Mouse (Mus musculus) midbrain, postnatal 0 days (tissue): Measurements from ENCODE around the gene Zranb3. TPM values are rescaled to one million over a fixed set of nuclear protein-coding genes. Genes with fewer than 3 reads are reported as not detected.

Experiments used
- ATAC-seq: fragments of 200-750 bp; cut with Nextera tagmentation; 2 replicates; pipeline ENCODE4 v1.8.0; 2017; ENCODE audit warnings: moderate number of reproducible peaks, mild to moderate bottlenecking, moderate TSS enrichment, moderate library complexity; ENCODE audit not compliant: low FRiP score
- DNase-seq: peaks from one replicate; pipeline ENCODE4 v3.0.0-alpha.2; 2015; ENCODE audit warnings: low spot score
- H3K27ac ChIP-seq: fragments of 300-500 bp; sonication (generic); 2 replicates; pipeline ENCODE4 v1.5.1; 2014; ENCODE audit warnings: low read depth, mild to moderate bottlenecking, low read length, mixed read lengths
- H3K27me3 ChIP-seq: fragments of 300-500 bp; sonication (generic); 2 replicates; pipeline ENCODE4 v1.6.1; 2014; ENCODE audit warnings: low read length, control low read depth, mixed read lengths; ENCODE audit not compliant: insufficient read depth
- H3K36me3 ChIP-seq: fragments of 300-500 bp; sonication (generic); 2 replicates; pipeline ENCODE4 v1.6.1; 2014; ENCODE audit warnings: low read length, control low read depth, mixed read lengths; ENCODE audit not compliant: insufficient read depth
- H3K4me1 ChIP-seq: fragments of 300-500 bp; sonication (generic); 2 replicates; pipeline ENCODE4 v1.6.1; 2014; ENCODE audit warnings: mild to moderate bottlenecking, control low read depth, antibody characterized with exemption, low read length, mixed read lengths; ENCODE audit not compliant: insufficient read depth
- H3K4me2 ChIP-seq: fragments of 300-500 bp; sonication (generic); 2 replicates; pipeline ENCODE4 v1.6.1; 2014; ENCODE audit warnings: low read depth, mild to moderate bottlenecking, low read length, mixed read lengths; ENCODE audit not compliant: poor library complexity, severe bottlenecking
- H3K4me3 ChIP-seq: fragments of 300-500 bp; sonication (generic); 2 replicates; pipeline ENCODE4 v1.5.1; 2014; ENCODE audit warnings: low read depth, mild to moderate bottlenecking, low read length, moderate library complexity
- H3K9ac ChIP-seq: fragments of 300-500 bp; sonication (generic); replicated peaks from 2 replicates; pipeline ENCODE4 v1.6.1; 2014; ENCODE audit warnings: mild to moderate bottlenecking, low read length, moderate library complexity, mixed read lengths; ENCODE audit not compliant: poor library complexity, severe bottlenecking
- H3K9me3 ChIP-seq: fragments of 300-500 bp; sonication (generic); 2 replicates; pipeline ENCODE4 v1.6.1; 2016; ENCODE audit warnings: low read length, control low read depth
- CTCF ChIP-seq: IDR thresholded peaks from 2 replicates; pipeline ENCODE4 v1.5.1; 2016; ENCODE audit warnings: antibody characterized with exemption, mild to moderate bottlenecking
- WGBS: fragments of 180-500 bp; shearing (Covaris S2); extraction: QIAGEN DNeasy Blood & Tissue Kit; methylation state at CpG from one replicate; pipeline ENCODE4 v1.1.7; 2014; 5-methylcytosine and 5-hydroxymethylcytosine counted together
- polyA plus RNA-seq: library from polyadenylated mRNA; unstranded; fragments of >200 nt; fragmentation: Nextera tagmentation; extraction: Ambion mirVana; gene quantifications from 2 replicates; pipeline ENCODE4 v1.2.1, GENCODE M21; 2015
- total RNA-seq: library from RNA; depleted of rRNA; stranded (reverse); fragments of >200 nt; gene quantifications from 2 replicates; pipeline ENCODE4 v1.2.3, GENCODE M21; 2014

Gene Zranb3
- total and polyA plus RNA-seq, 2 experiments from 2014 or later = 2.9 to 4.2 TPM

GRCm38 (mm10) chr1:127978125-127978524 lies 124.7 kb downstream of the Zranb3 start:
- no peak for ATAC-seq
- H3K36me3 ChIP-seq = no peaks in the 10 kb centered on the region
- H3K4me3 ChIP-seq = no peak overlapping the region
- H3K9me3 ChIP-seq = no peaks in the 10 kb centered on the region
- WGBS = 94% methylated on average over 1 of the region's 1 CpGs
- H3K4me2 ChIP-seq = no peak overlapping the region
- no peak for TF ChIP-seq CTCF
- no peak overlapping the region for H3K9ac ChIP-seq
- peaks cover 3% of the 10 kb centered on the region; the same call in 1 of the 2 replicates for H3K4me1 ChIP-seq
- H3K27ac ChIP-seq = no peak overlapping the region
- DNase-seq = no peak
- no peaks in the 10 kb centered on the region for H3K27me3 ChIP-seq

GRCm38 (mm10) chr1:127976106-127976505 lies 126.7 kb downstream of the Zranb3 start:
- no peaks in the 10 kb centered on the region for H3K36me3 ChIP-seq
- 0 out of 2 replicates have a peak overlapping the region, but pooled peaks have one; percentile 6 for H3K27ac ChIP-seq
- DNase-seq (no peak), ATAC-seq (no peak)
- no peaks in the 10 kb centered on the region for H3K27me3 ChIP-seq
- H3K4me3 ChIP-seq = no peak overlapping the region
- TF ChIP-seq CTCF = no peak
- H3K9ac ChIP-seq = no peak overlapping the region
- peaks cover 3% of the 10 kb centered on the region; the same call in 1 of the 2 replicates for H3K4me1 ChIP-seq
- WGBS = 89% methylated on average over 6 of the region's 6 CpGs
- no peak overlapping the region for H3K4me2 ChIP-seq
- no peaks in the 10 kb centered on the region for H3K9me3 ChIP-seq

GRCm38 (mm10) chr1:127975676-127976075 lies 127.2 kb downstream of the Zranb3 start:
- Histone ChIP-seq H3K27ac (0 out of 2 replicates have a peak overlapping the region, but pooled peaks have one; percentile 6), H3K9me3 (no peaks in the 10 kb centered on the region), H3K4me1 (peaks cover 3% of the 10 kb centered on the region; the same call in 1 of the 2 replicates), H3K4me3 (no peak overlapping the region), H3K4me2 (no peak overlapping the region), H3K36me3 (no peaks in the 10 kb centered on the region), H3K27me3 (no peaks in the 10 kb centered on the region), H3K9ac (no peak overlapping the region)
- no peak for TF ChIP-seq CTCF
- WGBS = 76% methylated on average over 2 of the region's 2 CpGs
- ATAC-seq (no peak), DNase-seq (peak; percentile 61)

GRCm38 (mm10) chr1:127974082-127974481 lies 128.8 kb downstream of the Zranb3 start:
- no peaks in the 10 kb centered on the region for H3K27me3 ChIP-seq
- TF ChIP-seq CTCF = no peak
- H3K9ac ChIP-seq = no peak overlapping the region
- no peaks in the 10 kb centered on the region; the same call in 1 of the 2 replicates for H3K36me3 ChIP-seq
- ATAC-seq (no peak), DNase-seq (no peak)
- H3K9me3 ChIP-seq = no peaks in the 10 kb centered on the region
- H3K4me3 ChIP-seq = no peak overlapping the region
- H3K27ac ChIP-seq = no peak overlapping the region
- H3K4me1 ChIP-seq = peaks cover 3% of the 10 kb centered on the region; the same call in 1 of the 2 replicates
- no peak overlapping the region for H3K4me2 ChIP-seq
- 98% methylated on average over 4 of the region's 4 CpGs for WGBS

GRCm38 (mm10) chr1:127970870-127971269 lies 132.0 kb downstream of the Zranb3 start:
- WGBS = 90% methylated on average over 4 of the region's 4 CpGs

DNA sequence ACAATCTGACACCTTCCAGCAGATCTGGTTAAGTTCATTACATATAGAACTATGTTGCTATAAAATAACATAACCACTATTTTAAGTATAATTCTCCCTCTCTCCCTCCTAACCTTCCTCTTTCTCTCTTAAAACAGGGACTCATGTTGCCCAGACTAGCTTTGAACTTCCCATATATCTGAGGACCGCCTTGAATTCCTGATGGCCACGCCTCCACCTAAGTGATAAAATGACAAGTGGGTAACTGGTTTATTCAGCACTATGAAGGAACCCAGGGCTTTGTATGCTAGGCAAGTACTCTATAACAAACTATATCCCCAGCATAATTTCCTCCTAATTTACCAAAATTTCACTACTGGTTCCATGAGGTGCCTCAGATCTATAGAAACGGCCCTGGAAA lies 139.5 kb downstream of the Zranb3 start:
- Histone ChIP-seq H3K9me3 (no peaks in the 10 kb centered on the region), H3K36me3 (0 out of 2 replicates have a peak, but pooled peaks cover 2% of the 10 kb centered on the region), H3K27me3 (no peaks in the 10 kb centered on the region), H3K9ac (no peak overlapping the region), H3K4me2 (no peak overlapping the region), H3K4me3 (no peak overlapping the region), H3K27ac (no peak overlapping the region), H3K4me1 (peaks cover 7% of the 10 kb centered on the region; the same call in 1 of the 2 replicates)
- no peak for ATAC-seq
- DNase-seq = no peak
- 88% methylated on average over 3 of the region's 3 CpGs for WGBS
- TF ChIP-seq CTCF = no peak

More at GRCm38 (mm10) chr1:127970870-127971269, 132.0 kb downstream of the Zranb3 start:
- ATAC-seq (no peak), DNase-seq (no peak)
- Histone ChIP-seq H3K9me3 (no peaks in the 10 kb centered on the region), H3K36me3 (no peaks in the 10 kb centered on the region; the same call in 1 of the 2 replicates), H3K27me3 (no peaks in the 10 kb centered on the region), H3K9ac (no peak overlapping the region), H3K4me1 (peaks cover 2% of the 10 kb centered on the region; the same call in 1 of the 2 replicates), H3K4me2 (no peak overlapping the region), H3K27ac (no peak overlapping the region), H3K4me3 (no peak overlapping the region)
- TF ChIP-seq CTCF = no peak
